Mouse (Mus musculus): ENCODE measurements at regions not wholly inside any gene's neighbourhood (a gene's known extent, or its start where the extent isn't known, plus 50 kb on each side); places are given as distances from the start of the nearest gene placed in this dataset.

GRCm38 (mm10) chr9:92097806-92098205 is 94.9 kb upstream of the Plscr5 start:
- WGBS: 93% methylated on average over 2 of the region's 2 CpGs
- Histone ChIP-seq H3K4me3 (replicated peaks) (no peak overlapping the region), H3K9ac (replicated peaks) (no peak overlapping the region), H3K27ac (replicated peaks) (no peak overlapping the region), H3K27me3 (replicated peaks) (no peaks in the 10 kb centered on the region), H3K9me3 (replicated peaks) (no peaks in the 10 kb centered on the region), H3K36me3 (no peaks in the 10 kb centered on the region), H3K4me2 (no peak overlapping the region), H3K4me1 (no peaks in the 10 kb centered on the region)
- ATAC-seq (ENCODE audit: low FRiP score): no peak

GRCm38 (mm10) chr9:92129504-92129903 is 63.2 kb upstream of the Plscr5 start:
- no peak for ATAC-seq (ENCODE audit: low FRiP score)
- Histone ChIP-seq H3K36me3 (no peaks in the 10 kb centered on the region), H3K4me3 (replicated peaks) (no peak overlapping the region), H3K9ac (replicated peaks) (no peak overlapping the region), H3K9me3 (replicated peaks) (no peaks in the 10 kb centered on the region), H3K27ac (replicated peaks) (no peak overlapping the region), H3K4me1 (no peaks in the 10 kb centered on the region), H3K27me3 (replicated peaks) (no peaks in the 10 kb centered on the region), H3K4me2 (no peak overlapping the region)
- WGBS: 95% methylated on average over 3 of the region's 3 CpGs

GRCm38 (mm10) chr9:92130445-92130844 is 62.3 kb upstream of the Plscr5 start:
- H3K36me3 ChIP-seq: no peaks in the 10 kb centered on the region
- no peak overlapping the region for H3K4me3 ChIP-seq (replicated peaks)
- H3K9ac ChIP-seq (replicated peaks): no peak overlapping the region
- H3K27me3 ChIP-seq (replicated peaks): no peaks in the 10 kb centered on the region
- no peaks in the 10 kb centered on the region for H3K9me3 ChIP-seq (replicated peaks)
- no peak overlapping the region for H3K4me2 ChIP-seq
- no peaks in the 10 kb centered on the region for H3K4me1 ChIP-seq
- no peak for ATAC-seq (ENCODE audit: low FRiP score)
- H3K27ac ChIP-seq (replicated peaks): no peak overlapping the region
- 70% methylated on average over 1 of the region's 1 CpGs for WGBS

GRCm38 (mm10) chr9:92132440-92132839 is 60.3 kb upstream of the Plscr5 start:
- no peak for ATAC-seq (ENCODE audit: low FRiP score)
- 29% methylated on average over 9 of the region's 9 CpGs for WGBS
- H3K9me3 ChIP-seq (replicated peaks): no peaks in the 10 kb centered on the region
- no peak overlapping the region for H3K9ac ChIP-seq (replicated peaks)
- H3K4me1 ChIP-seq: no peaks in the 10 kb centered on the region
- H3K27me3 ChIP-seq (replicated peaks): no peaks in the 10 kb centered on the region
- no peak overlapping the region for H3K27ac ChIP-seq (replicated peaks)
- H3K36me3 ChIP-seq: no peaks in the 10 kb centered on the region
- H3K4me2 ChIP-seq: peak overlapping the region; percentile 23; the same call in 1 of the 2 replicates
- H3K4me3 ChIP-seq (replicated peaks): no peak overlapping the region

- Histone ChIP-seq H3K9ac (replicated peaks) (no peak overlapping the region), H3K4me2 (no peak overlapping the region), H3K9me3 (replicated peaks) (no peaks in the 10 kb centered on the region), H3K4me3 (replicated peaks) (no peak overlapping the region), H3K4me1 (no peaks in the 10 kb centered on the region), H3K27ac (replicated peaks) (no peak overlapping the region), H3K36me3 (no peaks in the 10 kb centered on the region), H3K27me3 (replicated peaks) (no peaks in the 10 kb centered on the region)
- 90% methylated on average over 4 of the region's 4 CpGs for WGBS
- no peak for ATAC-seq (ENCODE audit: low FRiP score)
These were observed 50.8 kb upstream of the Plscr5 start for GRCm38 (mm10) chr9:92141924-92142323.

Data from neural tube, embryonic 15.5 days (tissue).